Mouse (Mus musculus): ENCODE measurements around the gene Rsu1. TPM values are rescaled to one million over a fixed set of nuclear protein-coding genes. Genes with fewer than 3 reads are reported as not detected.
A peak's percentile ranks its signal among the peaks of the same experiment; 100 is the strongest.

Rsu1 gene
- total and polyA plus RNA-seq, 2 experiments from 2014 or later, result 85.8 to 114 TPM

DNA sequence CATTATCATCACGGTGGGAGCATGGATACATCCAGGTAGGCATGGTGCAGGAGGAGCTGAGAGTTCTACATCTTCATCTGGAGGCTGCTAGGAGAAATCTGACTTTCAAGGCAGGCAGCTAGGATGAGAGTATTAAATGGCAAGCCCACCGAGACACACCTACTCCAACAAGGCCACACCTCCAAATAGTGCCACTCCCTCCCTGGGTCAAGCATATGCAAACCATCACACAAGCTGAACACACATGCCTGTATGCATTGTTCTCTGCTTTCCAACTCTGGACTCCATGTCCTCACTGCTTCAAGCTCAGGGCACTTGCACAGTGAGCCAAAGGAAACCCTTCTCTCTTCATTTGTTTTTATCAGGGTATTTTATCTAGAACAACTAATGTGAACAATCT is 12.6 kb downstream of the Rsu1 start:
- Histone ChIP-seq H3K27me3 (ENCODE audit: insufficient read depth, low read length) (no peaks in the 10 kb centered on the region), H3K4me3 (ENCODE audit: low read depth, low read length) (no peak overlapping the region), H3K36me3 (ENCODE audit: insufficient read depth, low read length) (no peaks in the 10 kb centered on the region), H3K4me1 (ENCODE audit: insufficient read depth, low read length) (no peaks in the 10 kb centered on the region), H3K9me3 (ENCODE audit: low read length) (no peaks in the 10 kb centered on the region), H3K4me2 (ENCODE audit: low read depth, low read length, poor library complexity, severe bottlenecking) (no peak overlapping the region), H3K9ac (replicated peaks; ENCODE audit: low read length, poor library complexity, severe bottlenecking) (no peak overlapping the region), H3K27ac (ENCODE audit: low read depth, low read length) (no peak overlapping the region)
- DNase-seq (ENCODE audit: low spot score) (no peak), ATAC-seq (ENCODE audit: low FRiP score) (no peak)
- WGBS, result 91% methylated on average over 2 of the region's 2 CpGs
- no peak for TF ChIP-seq CTCF (IDR thresholded peaks at IDR 0.05)

DNA sequence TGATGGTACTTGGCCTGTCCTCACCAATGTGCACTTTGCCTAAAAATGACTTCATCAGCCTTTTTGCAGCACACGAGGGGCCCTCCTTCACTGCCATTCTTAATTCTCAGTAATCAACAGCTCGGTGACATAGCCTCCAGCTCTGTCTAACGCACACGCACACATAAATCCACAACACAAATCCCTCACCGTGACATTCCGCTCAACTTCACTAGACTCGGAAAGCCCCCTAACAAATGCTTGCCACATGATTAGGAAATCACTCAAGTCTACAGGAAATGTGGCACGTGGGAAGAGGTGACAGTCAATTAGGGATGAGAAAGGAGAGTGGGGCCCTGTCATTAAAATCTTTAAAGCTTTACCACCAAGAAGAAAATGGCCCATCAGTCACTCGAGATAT is 30.5 kb downstream of the Rsu1 start:
- H3K4me3 ChIP-seq (ENCODE audit: low read depth, low read length), result no peak overlapping the region
- H3K36me3 ChIP-seq (ENCODE audit: insufficient read depth, low read length), result no peaks in the 10 kb centered on the region; the same call in 1 of the 2 replicates
- no peak for TF ChIP-seq CTCF (IDR thresholded peaks at IDR 0.05)
- DNase-seq (ENCODE audit: low spot score) (peak; percentile 10), ATAC-seq (ENCODE audit: low FRiP score) (no peak)
- 43% methylated on average over 9 of the region's 9 CpGs for WGBS
- H3K9ac ChIP-seq (replicated peaks; ENCODE audit: low read length, poor library complexity, severe bottlenecking), result no peak overlapping the region
- H3K27ac ChIP-seq (ENCODE audit: low read depth, low read length), result no peak overlapping the region
- no peak overlapping the region for H3K4me2 ChIP-seq (ENCODE audit: low read depth, low read length, poor library complexity, severe bottlenecking)
- H3K4me1 ChIP-seq (ENCODE audit: insufficient read depth, low read length), result no peaks in the 10 kb centered on the region
- no peaks in the 10 kb centered on the region for H3K27me3 ChIP-seq (ENCODE audit: insufficient read depth, low read length)
- H3K9me3 ChIP-seq (ENCODE audit: low read length), result no peaks in the 10 kb centered on the region

DNA sequence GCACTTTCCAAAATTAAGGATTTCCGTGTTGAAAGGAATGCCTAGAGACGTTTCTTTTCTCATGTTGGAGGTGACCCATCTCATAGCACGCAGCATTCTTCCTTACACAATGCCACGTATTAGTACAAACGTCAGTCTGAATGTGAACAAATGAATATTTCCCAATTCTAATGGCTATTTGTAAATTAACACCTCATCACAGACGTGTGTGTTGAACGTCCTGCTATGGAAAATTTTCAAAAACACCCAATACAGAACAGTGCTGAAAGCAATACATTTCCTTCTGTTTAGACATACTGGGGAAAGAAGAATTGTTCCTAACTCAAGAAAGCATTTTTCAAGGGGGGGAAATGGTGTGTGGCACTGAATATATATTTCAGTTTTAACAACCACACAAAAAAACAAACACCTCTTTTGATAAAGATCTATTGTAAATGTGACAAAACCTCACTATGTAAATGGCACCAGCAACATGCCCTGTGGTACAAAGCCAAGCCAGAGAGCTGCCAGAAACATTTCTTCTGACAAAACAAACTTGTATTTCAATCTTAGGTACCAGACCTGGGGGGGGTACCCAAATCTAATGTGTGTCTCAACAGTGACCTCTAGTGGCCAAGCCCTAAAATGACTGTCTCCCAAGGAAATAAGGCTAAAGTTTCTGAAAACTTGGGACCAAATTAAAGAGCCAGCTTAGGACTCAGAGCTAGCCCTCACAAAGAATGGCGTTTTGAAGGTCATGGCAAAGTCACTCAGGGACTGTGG is 33.9 kb downstream of the Rsu1 start:
- peak; percentile 93 for TF ChIP-seq CTCF (IDR thresholded peaks at IDR 0.05)
- Histone ChIP-seq H3K4me2 (ENCODE audit: low read depth, low read length, poor library complexity, severe bottlenecking) (no peak overlapping the region), H3K36me3 (ENCODE audit: insufficient read depth, low read length) (no peaks in the 10 kb centered on the region; the same call in 1 of the 2 replicates), H3K4me1 (ENCODE audit: insufficient read depth, low read length) (no peaks in the 10 kb centered on the region), H3K27me3 (ENCODE audit: insufficient read depth, low read length) (no peaks in the 10 kb centered on the region), H3K9me3 (ENCODE audit: low read length) (no peaks in the 10 kb centered on the region), H3K4me3 (ENCODE audit: low read depth, low read length) (no peak overlapping the region), H3K9ac (replicated peaks; ENCODE audit: low read length, poor library complexity, severe bottlenecking) (no peak overlapping the region), H3K27ac (ENCODE audit: low read depth, low read length) (no peak overlapping the region)
- WGBS, result 71% methylated on average over 8 of the region's 8 CpGs
- 0 out of 2 replicates have a peak, but pooled peaks have one; percentile 45 for ATAC-seq (ENCODE audit: low FRiP score)
- peak; percentile 85 for DNase-seq (ENCODE audit: low spot score)

DNA sequence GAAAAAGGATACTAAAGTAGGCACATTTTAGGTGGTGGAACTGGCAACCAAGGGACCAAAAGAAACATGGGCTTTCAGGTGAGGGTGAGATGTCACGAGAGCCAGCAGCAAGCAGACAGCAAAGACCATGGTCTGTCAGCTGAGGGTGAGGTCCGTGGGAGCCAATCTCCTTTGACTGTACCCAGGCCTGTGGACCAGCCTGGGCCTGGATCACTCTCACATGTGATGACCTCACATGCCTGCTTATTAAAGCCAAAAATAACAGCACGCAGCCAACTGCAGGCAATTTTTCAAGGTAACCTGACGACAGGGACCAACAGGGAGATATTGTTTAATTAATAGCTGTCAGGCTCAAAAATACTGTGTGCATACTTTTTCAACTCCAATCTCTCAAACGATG is 35.5 kb downstream of the Rsu1 start:
- H3K9ac ChIP-seq (replicated peaks; ENCODE audit: low read length, poor library complexity, severe bottlenecking), result no peak overlapping the region
- H3K4me2 ChIP-seq (ENCODE audit: low read depth, low read length, poor library complexity, severe bottlenecking), result no peak overlapping the region
- WGBS, result 58% methylated on average over 5 of the region's 5 CpGs
- no peak overlapping the region for H3K27ac ChIP-seq (ENCODE audit: low read depth, low read length)
- H3K9me3 ChIP-seq (ENCODE audit: low read length), result no peaks in the 10 kb centered on the region
- DNase-seq (ENCODE audit: low spot score) (peak; percentile 13), ATAC-seq (ENCODE audit: low FRiP score) (no peak)
- TF ChIP-seq CTCF (IDR thresholded peaks at IDR 0.05), result no peak
- H3K36me3 ChIP-seq (ENCODE audit: insufficient read depth, low read length), result no peaks in the 10 kb centered on the region; the same call in 1 of the 2 replicates
- no peaks in the 10 kb centered on the region for H3K4me1 ChIP-seq (ENCODE audit: insufficient read depth, low read length)
- no peak overlapping the region for H3K4me3 ChIP-seq (ENCODE audit: low read depth, low read length)
- H3K27me3 ChIP-seq (ENCODE audit: insufficient read depth, low read length), result no peaks in the 10 kb centered on the region

DNA sequence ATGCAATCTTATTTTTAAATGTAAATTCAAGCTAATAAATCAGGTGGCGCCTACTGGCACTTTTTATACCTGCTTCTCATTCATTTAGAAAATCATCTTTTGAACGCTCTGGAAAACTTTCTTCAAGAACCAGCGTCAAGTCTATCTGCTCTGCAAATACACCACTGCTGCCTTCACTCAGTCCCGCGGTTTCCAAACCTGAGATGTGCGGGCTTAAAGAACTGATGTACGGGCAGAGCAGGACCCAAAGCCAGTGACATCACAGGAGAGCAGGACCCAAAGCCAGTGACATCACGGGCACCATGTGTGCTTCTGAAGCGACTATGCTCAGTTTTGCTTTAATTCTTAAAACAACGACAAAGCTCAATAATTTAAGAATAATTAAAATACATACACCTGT is 36.4 kb downstream of the Rsu1 start:
- Histone ChIP-seq H3K36me3 (ENCODE audit: insufficient read depth, low read length) (no peaks in the 10 kb centered on the region; the same call in 1 of the 2 replicates), H3K27ac (ENCODE audit: low read depth, low read length) (no peak overlapping the region), H3K4me3 (ENCODE audit: low read depth, low read length) (no peak overlapping the region), H3K27me3 (ENCODE audit: insufficient read depth, low read length) (no peaks in the 10 kb centered on the region), H3K9me3 (ENCODE audit: low read length) (no peaks in the 10 kb centered on the region), H3K4me1 (ENCODE audit: insufficient read depth, low read length) (no peaks in the 10 kb centered on the region), H3K9ac (replicated peaks; ENCODE audit: low read length, poor library complexity, severe bottlenecking) (no peak overlapping the region), H3K4me2 (ENCODE audit: low read depth, low read length, poor library complexity, severe bottlenecking) (no peak overlapping the region)
- no peak for DNase-seq (ENCODE audit: low spot score)
- ATAC-seq (ENCODE audit: low FRiP score), result no peak
- 92% methylated on average over 10 of the region's 10 CpGs for WGBS
- TF ChIP-seq CTCF (IDR thresholded peaks at IDR 0.05), result no peak

DNA sequence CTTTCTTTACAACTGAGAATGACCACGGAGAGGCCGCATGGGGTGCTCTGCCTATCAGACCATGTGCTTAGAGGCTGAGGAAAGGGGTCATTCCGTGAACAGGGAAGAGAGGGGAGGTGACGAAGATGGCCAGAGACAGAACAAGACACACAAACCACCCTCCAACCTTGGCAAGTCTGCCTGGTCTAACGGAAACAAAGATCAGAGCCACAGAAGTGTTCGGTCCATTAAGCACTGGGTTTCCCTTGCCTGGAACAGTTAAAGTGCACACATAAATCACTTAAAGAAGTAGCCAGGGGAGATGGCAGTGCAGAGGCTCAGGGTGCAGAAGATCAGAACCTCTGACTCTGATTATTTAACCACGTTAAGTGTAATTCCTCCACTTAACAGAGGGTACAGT is 37.3 kb downstream of the Rsu1 start:
- ATAC-seq (ENCODE audit: low FRiP score), result no peak
- Histone ChIP-seq H3K9me3 (ENCODE audit: low read length) (no peaks in the 10 kb centered on the region), H3K4me3 (ENCODE audit: low read depth, low read length) (no peak overlapping the region), H3K36me3 (ENCODE audit: insufficient read depth, low read length) (no peaks in the 10 kb centered on the region), H3K9ac (replicated peaks; ENCODE audit: low read length, poor library complexity, severe bottlenecking) (no peak overlapping the region), H3K4me2 (ENCODE audit: low read depth, low read length, poor library complexity, severe bottlenecking) (no peak overlapping the region), H3K27me3 (ENCODE audit: insufficient read depth, low read length) (no peaks in the 10 kb centered on the region), H3K4me1 (ENCODE audit: insufficient read depth, low read length) (no peaks in the 10 kb centered on the region), H3K27ac (ENCODE audit: low read depth, low read length) (no peak overlapping the region)
- DNase-seq (ENCODE audit: low spot score), result no peak
- TF ChIP-seq CTCF (IDR thresholded peaks at IDR 0.05), result no peak
- 59% methylated on average over 7 of the region's 7 CpGs for WGBS

All from midbrain, postnatal 0 days (tissue).